Mouse (Mus musculus): ENCODE measurements around the gene Fam234a. TPM values are rescaled to one million over a fixed set of nuclear protein-coding genes. Genes with fewer than 3 reads are reported as not detected.
A peak's percentile ranks its signal among the peaks of the same experiment; 100 is the strongest.
"Not testable (repeated sequence)": the region's sequence is repeated elsewhere in the genome, so short reads cannot be mapped to it uniquely, and the experiment has no call there.

Gene Fam234a
- 10 to 100 TPM; 15.7 to 18.4 TPM for total RNA-seq (2021)
- long read RNA-seq, experiment 1, transcript Fam234a-202 (12 exons, 2,629 nt), result major isoform, 9 of 28 reads
- long read RNA-seq, experiment 1, partial matches to known transcripts, result 1 of 28 reads
- long read RNA-seq, experiment 1, other reads (novel, unspliced or antisense), result 3 of 28 reads
- long read RNA-seq, experiment 2, transcript Fam234a-209 (13 exons, 2,833 nt), result minor isoform, 5 of 30 reads
- long read RNA-seq, experiment 2, transcript Fam234a-202 (12 exons, 2,629 nt), result major isoform, 7 of 30 reads
- long read RNA-seq, experiment 2, partial matches to known transcripts, result 4 of 30 reads
- long read RNA-seq, experiment 2, other reads (novel, unspliced or antisense), result 7 of 30 reads

DNA sequence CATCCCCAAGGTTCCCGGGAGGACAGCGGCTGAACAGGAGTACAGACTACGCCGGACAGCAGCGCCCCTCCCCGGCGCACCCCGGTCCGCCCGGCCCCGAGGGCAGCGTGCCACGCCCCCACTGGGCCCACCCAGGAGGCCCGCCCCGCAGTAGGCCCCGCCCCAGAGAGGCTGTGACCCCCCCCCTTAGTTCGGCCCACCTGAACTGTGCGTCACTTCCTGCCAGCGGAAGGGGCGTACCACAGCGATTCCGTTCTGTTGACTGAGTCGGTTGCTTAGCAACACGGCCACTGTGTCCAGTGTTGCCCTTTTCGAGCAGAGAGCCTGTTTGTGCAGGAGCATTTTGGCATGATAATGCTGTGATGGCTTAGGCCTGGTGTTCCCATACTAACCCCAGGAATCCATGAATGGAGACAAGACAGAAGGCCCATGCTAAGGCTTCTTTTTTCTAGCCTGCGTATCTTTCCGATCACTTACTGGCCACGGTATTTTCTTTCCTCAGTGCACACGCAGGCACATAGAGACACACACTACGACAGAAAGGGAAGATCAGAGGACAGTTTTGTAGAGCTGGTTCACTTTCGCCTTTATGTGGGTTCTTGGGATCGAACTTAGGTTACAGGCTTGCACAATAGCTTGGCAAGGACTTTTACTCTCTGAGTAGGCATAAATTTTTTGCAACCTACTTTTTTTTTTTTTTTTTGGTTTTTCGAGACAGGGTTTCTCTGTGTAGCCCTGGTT, at the start of gene Fam234a:
Gene Fam234a, minus strand, starts transcription at position 142 of the 741 bp plus-strand sequence.
- intact Hi-C loops (cut with DNase I), result loop anchor here (5.0 kb wide), 1 partner anchor 107 kb away; the partner anchor contains the start of gene Axin1
- DNase-seq (ENCODE audit: low spot score in 2 of 2), result peak; percentile 91 to 96

DNA sequence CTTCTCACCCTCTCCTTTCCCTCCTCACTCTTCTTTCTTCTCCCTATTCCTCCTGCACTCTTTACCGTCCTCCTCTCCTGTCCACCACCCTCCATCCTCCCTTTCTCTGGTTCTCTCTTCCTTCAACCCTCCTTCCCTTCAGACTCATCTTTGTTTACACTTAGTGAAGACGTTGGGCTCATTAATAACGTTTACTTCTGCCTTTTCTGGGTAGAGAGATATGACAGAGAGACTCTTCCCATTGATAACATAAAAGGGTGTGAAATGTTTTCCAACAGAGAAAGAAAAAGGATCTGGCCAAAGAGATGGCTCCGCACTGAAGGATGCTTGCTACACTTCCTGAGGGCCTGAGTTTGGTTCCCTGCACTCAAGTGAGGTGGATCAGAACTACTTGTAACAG, 45.4 kb upstream of the Fam234a start:
- intact Hi-C loops (cut with DNase I), result no loop called here
- no peak for DNase-seq (ENCODE audit: low spot score in 2 of 2)

DNA sequence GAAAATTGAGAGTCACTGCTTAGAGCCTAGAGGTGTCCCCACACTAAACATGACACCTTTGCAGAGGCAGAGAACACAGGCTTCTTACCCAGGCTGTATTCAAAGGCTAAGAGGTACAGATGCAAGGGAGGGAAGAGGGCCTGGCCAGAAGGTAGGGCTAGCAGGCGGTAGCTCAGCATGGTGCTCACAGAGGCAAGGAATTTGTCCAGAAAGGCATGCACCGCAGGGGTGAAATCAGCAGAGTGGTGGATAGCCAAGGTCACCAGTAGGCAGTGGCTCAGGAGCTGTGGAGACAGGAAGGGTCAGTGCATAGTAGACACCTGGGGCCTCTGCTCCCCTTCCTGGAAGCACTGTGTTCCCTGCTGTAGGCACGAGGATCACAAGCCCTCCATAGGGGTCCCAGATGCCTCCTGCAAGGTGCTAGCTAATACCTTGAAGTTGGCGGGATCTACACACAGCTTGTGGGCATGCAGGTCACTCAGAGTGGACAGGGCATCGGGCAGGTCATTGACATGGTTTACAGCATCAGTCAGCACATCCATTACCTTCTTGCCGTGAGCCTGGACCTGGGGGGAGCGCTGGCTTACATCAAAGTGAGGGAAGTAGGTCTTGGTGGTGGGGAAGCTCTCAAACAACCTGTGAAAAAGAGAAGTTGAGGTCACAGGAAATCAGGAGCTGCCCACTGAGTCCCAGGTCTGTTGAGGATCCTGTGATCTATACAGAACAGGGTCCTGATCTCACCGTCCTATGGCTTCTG, 42.3 kb upstream of the Fam234a start:
- intact Hi-C loops (cut with DNase I), result no loop called here
- no peak for DNase-seq (ENCODE audit: low spot score in 2 of 2)

DNA sequence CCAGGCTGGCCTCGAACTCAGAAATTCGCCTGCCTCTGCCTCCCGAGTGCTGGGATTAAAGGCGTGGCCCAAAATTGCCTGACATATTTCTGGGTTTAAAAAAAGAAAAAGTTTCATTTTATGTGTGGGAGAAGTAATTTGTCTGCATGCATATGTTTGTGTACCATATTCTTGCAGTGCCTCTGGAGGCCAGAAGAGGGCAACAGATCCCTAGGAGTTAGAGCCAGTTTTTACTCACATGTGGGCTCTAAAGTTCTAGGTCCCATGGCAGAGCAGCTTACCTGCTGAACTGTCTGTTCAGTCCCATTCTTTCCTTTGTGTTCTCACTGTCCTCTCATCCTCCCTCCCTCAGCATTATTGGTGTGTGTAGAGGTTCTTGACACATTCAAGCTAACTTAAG, 32.7 kb upstream of the Fam234a start:
- peak; percentile 56 to 69 for DNase-seq (ENCODE audit: low spot score in 2 of 2)
- intact Hi-C loops (cut with DNase I), result no loop called here

DNA sequence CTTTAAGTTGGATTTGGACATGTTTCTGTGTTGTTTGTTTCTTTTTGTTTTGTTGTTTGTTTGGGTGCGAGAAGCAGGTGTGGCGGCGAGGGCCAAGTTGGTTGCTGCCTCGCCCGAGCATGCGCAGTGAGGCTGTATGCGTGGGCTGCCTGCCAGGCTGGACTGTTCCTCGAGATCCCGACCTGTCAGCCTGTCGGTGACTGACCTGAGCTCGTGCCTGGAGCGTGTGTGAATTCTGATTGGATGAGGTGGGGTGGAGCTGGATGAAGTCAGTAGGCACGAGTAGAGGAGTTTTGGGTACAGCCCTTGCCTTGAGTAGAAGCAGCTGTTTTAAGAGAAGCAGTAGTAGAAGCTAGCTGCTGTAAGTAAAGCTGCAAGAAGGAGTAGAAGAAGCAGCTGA, 31.9 kb upstream of the Fam234a start:
- no peak for DNase-seq (ENCODE audit: low spot score in 2 of 2)
- intact Hi-C loops (cut with DNase I), result no loop called here

DNA sequence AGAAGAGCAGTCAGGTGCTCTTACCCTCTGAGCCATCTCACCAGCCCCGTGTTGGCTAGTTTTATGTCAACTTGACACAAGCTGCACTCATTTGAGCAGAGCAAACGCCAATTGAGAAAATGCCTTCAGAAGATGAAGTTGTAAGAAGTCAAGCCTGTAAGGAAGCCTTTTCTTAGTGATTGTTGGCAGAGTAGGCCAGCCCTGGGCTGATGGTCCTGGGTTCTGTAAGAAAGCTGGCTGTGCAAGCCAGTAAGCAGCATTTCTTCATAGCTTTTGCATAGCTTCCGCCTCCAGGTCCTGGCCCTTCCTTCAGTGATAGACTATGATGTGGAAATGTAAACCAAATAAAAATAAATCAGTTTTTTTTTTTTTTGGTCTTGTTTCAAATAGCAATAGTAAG, 28.5 kb upstream of the Fam234a start:
- no peak for DNase-seq (ENCODE audit: low spot score in 2 of 2)
- intact Hi-C loops (cut with DNase I), result no loop called here

DNA sequence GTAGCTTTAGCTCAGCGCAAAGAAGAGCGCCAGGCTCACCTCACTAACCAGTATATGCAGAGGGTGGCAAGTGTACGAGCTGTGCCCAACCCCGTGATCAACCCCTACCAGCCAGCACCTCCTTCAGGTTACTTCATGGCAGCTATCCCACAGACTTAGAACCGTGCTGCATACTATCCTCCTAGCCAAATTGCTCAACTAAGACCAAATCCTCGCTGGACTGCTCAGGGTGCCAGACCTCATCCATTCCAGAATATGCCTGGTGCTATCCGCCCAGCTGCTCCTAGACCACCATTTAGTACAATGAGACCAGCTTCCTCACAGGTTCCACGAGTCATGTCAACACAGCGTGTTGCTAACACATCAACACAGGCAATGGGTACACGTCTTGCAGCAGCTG, 25.5 kb upstream of the Fam234a start:
- intact Hi-C loops (cut with DNase I); DNase-seq (ENCODE audit: low spot score in 2 of 2): not testable (repeated sequence)

DNA sequence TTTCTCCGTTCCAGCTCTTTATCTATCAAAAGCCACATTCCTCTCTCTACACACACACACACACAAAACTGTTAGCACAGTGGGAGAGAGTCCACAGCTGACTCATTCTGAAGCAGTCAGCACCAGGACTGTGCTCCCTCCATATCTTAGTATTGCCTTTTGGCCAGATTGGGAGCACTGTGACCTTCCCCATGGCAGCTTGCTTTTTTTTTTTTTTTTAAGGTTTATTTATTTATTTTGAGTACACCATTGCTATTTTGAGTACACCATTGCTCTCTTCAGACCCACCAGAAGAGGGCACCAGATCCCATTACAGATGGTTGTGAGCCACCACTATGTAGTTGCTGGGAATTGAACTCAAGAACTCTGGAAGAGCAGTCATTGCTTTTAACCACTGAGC, 24.8 kb upstream of the Fam234a start:
- no peak for DNase-seq (ENCODE audit: low spot score in 2 of 2)
- intact Hi-C loops (cut with DNase I), result no loop called here

DNA sequence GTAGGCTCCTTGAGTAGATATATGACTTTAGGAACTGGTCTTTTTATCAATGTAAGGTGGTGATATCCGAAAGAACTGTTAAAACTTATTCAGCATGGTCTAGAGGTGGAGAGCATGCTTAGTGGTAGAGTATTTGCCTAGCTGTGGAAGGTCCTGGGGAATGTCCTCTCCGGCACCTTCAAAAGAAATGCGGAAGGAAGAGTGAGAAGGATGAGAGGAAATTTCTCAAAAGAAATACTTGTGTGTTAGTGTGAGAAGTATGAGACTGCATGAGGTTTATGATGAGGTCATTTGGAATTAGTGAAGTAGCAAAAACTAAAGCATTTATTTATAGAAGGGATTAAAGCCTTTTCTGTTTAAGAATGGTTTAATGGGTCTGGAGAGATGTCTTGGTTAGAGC, 18.3 kb upstream of the Fam234a start:
- no peak for DNase-seq (ENCODE audit: low spot score in 2 of 2)

DNA sequence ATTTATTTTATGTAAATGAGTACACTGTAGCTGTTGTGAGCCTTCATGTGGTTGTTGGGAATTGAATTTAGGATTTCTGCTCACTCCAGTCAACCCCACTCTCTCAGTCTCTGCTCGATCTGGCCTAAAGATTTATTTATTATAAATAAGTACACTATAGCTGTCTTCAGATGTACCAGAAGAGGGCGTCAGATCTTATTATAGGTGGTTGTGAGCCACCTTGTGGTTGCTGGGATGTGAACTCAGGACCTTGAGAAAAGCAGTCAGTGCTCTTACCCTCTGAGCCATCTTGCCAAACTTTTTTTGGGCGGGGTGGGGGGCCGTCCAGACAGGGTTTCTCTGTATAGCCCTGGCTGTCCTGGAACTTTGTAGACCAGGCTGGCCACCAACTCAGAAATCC, 17.8 kb upstream of the Fam234a start:
- no peak for DNase-seq (ENCODE audit: low spot score in 2 of 2)
- intact Hi-C loops (cut with DNase I), result no loop called here

More for the DNA sequence above, 18.3 kb upstream of the Fam234a start:
- intact Hi-C loops (cut with DNase I), result no loop called here

DNA sequence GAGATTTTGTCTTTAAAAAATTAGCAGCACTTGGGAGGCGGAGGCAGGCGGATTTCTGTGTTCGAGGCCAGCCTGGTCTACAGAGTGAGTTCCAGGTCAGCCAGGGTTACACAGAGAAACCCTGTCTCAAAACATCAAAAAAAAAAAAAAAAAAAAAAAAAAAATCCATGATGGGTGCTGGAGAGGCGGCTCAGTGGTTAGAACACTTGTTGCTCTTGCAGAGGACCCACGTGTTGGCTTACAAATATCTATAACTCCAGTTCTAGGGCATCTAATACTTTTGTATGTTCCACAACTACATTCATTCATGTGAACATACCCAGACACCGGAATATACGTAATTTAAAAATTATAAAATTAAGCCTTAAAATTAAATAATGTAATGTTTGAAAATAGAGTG, 11.3 kb upstream of the Fam234a start:
- intact Hi-C loops (cut with DNase I), result no loop called here
- no peak for DNase-seq (ENCODE audit: low spot score in 2 of 2)

DNA sequence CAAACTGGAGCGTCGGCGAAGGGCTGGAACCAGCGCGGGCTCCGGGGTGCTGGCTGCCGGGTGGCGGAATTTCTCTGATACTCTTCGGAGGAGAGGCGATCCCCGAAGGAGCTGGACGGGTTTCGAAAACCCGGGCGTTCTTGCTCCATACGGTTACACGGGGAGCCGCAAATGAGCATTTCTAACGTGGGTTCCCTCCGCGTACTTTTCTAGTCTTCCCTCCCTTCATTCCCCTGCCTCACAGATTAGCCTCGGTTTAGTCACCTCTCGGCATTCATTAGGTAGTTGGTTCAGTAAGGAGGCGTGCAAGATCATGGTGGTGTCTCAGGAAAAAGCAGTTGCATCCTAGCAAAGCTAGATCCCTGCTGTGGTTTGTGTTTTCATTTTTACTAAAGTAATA, 9.4 kb upstream of the Fam234a start:
- intact Hi-C loops (cut with DNase I), result no loop called here
- no peak for DNase-seq (ENCODE audit: low spot score in 2 of 2)

DNA sequence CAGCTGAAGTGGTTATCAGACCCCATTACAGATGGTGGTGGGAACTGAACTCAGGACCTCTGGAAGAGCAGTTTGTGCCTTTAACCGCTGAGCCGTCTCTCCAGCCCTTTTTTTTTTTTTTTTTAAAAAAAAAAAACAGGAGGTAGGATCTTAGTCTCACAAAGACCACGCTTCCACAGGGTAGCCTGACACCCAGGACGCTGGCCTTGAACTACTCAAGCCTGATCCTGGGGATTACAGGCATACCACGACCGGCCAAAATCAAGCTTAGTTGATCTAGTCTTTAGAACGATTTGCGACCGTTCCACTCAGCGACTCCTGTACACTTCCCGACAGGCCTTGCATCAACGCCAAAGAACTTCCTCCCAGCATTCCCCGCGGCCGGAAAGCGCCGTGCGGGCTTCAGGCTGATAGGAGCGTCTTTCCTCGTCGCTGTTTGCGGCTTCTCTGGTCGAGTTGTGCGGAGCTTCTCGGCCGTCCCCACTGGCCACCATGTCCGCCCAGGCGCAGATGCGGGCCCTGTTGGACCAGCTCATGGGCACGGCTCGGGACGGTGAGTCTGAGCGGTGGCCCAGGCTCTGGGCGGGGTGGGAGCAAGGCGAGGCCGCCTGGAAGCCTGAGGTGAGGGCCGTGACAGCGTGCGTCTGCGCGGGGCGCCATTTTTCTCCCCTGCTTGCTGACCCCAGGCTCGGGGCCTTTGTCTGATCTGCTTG, 8.7 kb upstream of the Fam234a start, which contains the start of gene Luc7l:
Gene Luc7l, plus strand, starts transcription at position 358 of the 713 bp plus-strand sequence.
- DNase-seq (ENCODE audit: low spot score in 2 of 2), result peak; percentile 94 to 97
- intact Hi-C loops (cut with DNase I), result no loop called here

DNA sequence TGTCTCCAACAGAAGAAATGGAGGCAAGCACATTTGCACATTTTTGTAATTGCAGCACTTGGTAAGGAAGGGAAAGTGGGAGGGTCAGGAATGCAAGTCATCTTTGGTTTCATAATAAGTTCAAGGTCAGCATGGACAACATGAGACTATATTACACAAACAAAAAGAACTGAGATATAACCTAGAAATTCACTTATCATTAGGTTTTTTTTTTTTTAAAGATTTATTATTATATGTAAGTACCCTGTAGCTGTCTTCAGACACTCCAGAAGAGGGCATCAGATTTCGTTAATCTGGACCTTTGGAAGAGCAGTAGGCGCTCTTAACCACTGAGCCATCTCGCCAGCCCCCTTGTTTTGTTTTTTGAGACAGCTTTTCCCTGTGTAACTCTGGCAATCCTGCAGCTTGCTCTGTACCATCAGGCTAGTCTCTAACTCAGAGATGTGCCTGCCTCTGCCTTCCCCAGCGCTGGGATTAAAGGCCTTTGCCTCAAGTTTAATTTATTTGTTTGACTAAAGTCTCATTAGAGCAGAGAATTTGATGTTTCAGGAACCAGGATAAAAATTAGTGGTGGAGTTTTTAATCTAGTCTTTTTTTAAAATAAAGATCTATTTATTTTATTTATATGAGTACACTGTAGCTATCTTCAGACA, 8.0 kb upstream of the Fam234a start:
- intact Hi-C loops (cut with DNase I), result no loop called here
- DNase-seq (ENCODE audit: low spot score in 2 of 2), result no peak

DNA sequence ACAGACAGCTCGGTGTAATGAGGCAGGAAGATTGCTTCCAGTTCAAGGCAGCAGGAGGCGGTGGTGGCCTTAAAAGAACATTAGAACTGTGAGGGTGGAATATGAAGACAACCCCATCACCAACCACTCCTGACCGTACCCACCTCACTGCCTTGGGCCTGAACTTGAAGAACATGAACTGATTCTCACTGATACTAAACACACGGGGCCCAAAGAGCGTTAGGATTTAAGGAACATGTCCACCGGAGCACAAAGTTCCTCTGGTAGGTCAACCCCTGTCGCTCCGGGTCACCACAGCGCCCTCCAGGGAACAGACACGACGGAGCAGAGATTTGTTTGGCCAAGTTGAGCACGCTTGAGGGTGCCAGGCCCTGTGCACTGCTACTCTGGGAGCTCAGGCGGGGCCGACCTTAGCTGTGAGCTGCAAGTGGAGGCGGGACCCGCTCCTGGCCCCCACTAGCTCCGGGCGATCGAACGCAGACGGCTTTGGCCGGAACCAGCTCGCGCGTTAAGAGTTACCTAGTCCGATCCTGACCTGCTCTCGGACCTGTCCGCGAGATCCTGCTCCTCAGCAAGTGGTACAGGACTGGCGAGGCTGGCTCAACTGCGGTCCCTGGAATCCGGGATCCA, 456 bp downstream of the Fam234a start:
- DNase-seq (ENCODE audit: low spot score in 2 of 2), result peak; percentile 55 to 56
- intact Hi-C loops (cut with DNase I), result loop anchor here (5.0 kb wide), 1 partner anchor 106 kb away; the partner anchor contains the start of gene Axin1

DNA sequence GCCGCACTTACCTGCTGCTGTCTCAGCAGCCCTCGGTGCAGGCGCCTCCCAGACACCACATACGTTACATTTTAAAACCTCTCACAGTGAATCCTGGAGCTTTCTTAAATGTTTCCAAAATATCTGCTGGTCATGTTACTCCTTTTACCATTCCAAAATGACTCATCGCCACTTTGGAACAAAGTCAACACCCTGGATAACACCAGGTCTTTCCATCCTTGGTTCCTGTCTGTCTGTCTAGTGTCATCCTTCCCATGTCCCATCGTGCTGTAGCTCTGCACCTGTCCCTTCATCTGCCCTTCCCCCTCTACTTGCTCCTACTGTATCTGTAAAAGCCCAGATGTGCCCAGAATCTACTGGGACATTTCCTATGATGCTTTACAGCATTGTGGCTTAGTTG, 3.1 kb downstream of the Fam234a start:
- intact Hi-C loops (cut with DNase I), result loop anchor here (5.0 kb wide), 1 partner anchor 104 kb away; the partner anchor contains the start of gene Axin1
- DNase-seq (ENCODE audit: low spot score in 2 of 2), result no peak

DNA sequence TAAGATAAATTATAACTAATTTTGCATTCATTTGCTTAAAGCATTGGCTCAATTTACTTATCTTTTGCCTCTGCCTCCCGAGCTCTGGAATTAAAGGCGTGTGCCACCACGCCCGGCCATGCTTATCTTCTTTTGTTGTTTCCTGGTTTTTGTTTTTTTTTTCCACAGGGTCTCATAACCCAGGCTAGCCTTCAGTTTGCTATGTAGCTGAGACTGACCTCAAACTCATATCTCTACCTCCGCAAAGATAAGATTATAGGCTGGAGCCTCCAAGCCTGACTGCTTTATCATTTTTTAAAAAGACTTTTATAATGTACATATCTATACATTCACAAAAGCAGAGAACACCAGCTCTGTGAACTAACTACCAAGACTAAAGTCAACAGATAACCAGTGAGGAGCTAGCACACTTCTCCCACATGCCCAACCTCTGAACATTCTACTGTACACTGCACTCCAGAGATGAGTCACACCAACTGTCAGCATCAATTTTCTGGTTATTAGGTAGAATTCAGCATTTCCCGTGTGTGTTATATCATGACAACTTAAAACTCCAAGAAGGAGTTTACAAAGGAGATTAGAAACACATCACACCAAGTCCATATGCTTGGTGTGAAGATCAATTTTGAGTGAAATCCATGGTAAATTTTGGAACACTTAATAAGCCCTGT, 3.8 kb downstream of the Fam234a start:
- DNase-seq (ENCODE audit: low spot score in 2 of 2), result no peak
- intact Hi-C loops (cut with DNase I), result loop anchor here (5.0 kb wide), 1 partner anchor 103 kb away; the partner anchor contains the start of gene Axin1

DNA sequence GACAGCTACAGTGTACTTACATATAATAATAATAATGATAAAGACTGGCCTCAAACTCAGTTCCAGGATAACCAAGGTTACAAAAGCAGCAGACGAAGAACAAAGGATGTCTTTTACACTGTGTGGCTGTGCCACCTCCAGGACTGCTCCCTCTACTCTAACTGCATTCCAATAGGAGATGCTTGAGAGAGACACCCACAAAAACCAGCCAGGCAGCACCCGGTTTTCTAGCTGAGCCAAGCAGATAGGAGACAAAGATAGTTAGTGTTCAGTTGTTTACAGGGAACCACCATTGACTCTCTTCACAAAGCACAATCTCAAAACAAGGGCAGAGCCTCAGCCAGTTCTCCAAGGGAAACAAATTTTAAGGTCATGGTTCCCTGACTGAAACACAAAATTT, 4.5 kb downstream of the Fam234a start:
- no peak for DNase-seq (ENCODE audit: low spot score in 2 of 2)
- intact Hi-C loops (cut with DNase I), result no loop called here
